Mouse (Mus musculus): Measurements from ENCODE around the gene Bend3. TPM values are rescaled to one million over a fixed set of nuclear protein-coding genes. Genes with fewer than 3 reads are reported as not detected.

Gene Bend3
- 0.86 and 0.98 TPM in 2 replicates for polyA plus RNA-seq (2015; fragmentation: Nextera tagmentation; extraction: Ambion mirVana)

DNA sequence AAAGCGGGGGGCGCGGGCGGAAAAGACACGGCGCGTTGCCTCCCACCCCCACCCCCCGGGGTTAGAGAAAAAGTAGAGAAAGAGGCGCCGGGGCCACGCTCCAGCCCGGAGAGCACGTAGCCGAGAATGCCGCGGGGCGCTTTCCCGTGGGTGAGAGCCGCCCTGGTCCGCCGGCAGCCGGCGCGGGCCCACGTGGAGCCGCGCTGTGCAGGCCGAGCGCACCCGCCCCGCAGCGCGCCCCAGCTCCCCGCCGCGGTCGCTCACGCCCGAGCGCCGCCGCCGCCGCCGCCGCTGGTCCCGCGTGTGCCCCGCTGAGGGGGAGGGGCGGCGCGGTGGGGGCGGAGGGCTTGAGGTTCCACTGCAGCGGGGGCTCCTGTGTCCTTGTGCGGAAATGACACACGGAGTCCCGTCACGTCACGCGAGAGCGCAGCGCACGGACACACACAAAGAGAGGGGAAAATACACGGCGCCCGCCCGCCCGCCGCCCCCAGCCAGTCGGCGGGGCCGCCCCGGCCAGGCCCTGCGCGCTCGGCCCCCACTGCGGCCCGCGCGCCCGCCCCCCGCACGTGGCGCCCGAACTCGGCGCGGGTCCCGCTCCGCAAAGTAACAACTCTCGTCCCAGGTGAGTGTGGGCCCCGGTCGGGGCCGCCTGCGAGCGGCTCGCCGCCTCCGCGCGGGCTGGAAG, at the start of gene Bend3:
Bend3 (plus strand) TSS at position 81 of the 685 bp plus-strand sequence.
- H3K4me2 ChIP-seq (replicated peaks; ENCODE audit: low read depth): peak within 1 kb of the TSS; percentile 97
- H3K9ac ChIP-seq (ENCODE audit: low read depth, low read length): peak within 1 kb of the TSS; percentile 91

GRCm38 (mm10) chr10:43430606-43431005, 48.0 kb upstream of the Bend3 start:
- no peaks in the 10 kb centered on the region for H3K9me3 ChIP-seq (ENCODE audit: control insufficient read depth)
- no peak overlapping the region for H3K4me3 ChIP-seq (ENCODE audit: low read depth, low read length)
- no peaks in the 10 kb centered on the region; the same call in 1 of the 2 replicates for H3K36me3 ChIP-seq (ENCODE audit: control insufficient read depth, insufficient read depth)
- no peak for ATAC-seq
- no peak overlapping the region for H3K27ac ChIP-seq (ENCODE audit: low read depth, low read length)
- H3K4me1 ChIP-seq (replicated peaks; ENCODE audit: control insufficient read depth, insufficient read depth, low read length): no peaks in the 10 kb centered on the region
- no peak overlapping the region for H3K4me2 ChIP-seq (replicated peaks; ENCODE audit: low read depth)
- no peak overlapping the region for H3K9ac ChIP-seq (ENCODE audit: low read depth, low read length)
- TF ChIP-seq CTCF (IDR thresholded peaks at IDR 0.05; ENCODE audit: low read depth): no peak
- H3K27me3 ChIP-seq (replicated peaks; ENCODE audit: control insufficient read depth, insufficient read depth, low read length): no peaks in the 10 kb centered on the region
- 86% methylated on average over 5 of the region's 5 CpGs for WGBS

More for the DNA sequence above, at the start of gene Bend3:
- Histone ChIP-seq H3K4me1 (replicated peaks; ENCODE audit: control insufficient read depth, insufficient read depth, low read length) (no peaks in the 10 kb centered on the region), H3K9me3 (ENCODE audit: control insufficient read depth) (no peaks in the 10 kb centered on the region), H3K27me3 (replicated peaks; ENCODE audit: control insufficient read depth, insufficient read depth, low read length) (no peaks in the 10 kb centered on the region), H3K4me3 (ENCODE audit: low read depth, low read length) (peak within 1 kb of the TSS; percentile 84), H3K27ac (ENCODE audit: low read depth, low read length) (peak within 1 kb of the TSS; percentile 96), H3K36me3 (ENCODE audit: control insufficient read depth, insufficient read depth) (no peaks in the 10 kb centered on the region)
- under 1% methylated on average over 67 of the region's 101 CpGs for WGBS
- ATAC-seq: peak; percentile 61
- TF ChIP-seq CTCF (IDR thresholded peaks at IDR 0.05; ENCODE audit: low read depth): no peak

GRCm38 (mm10) chr10:43434326-43434725, 44.3 kb upstream of the Bend3 start:
- Histone ChIP-seq H3K4me1 (replicated peaks; ENCODE audit: control insufficient read depth, insufficient read depth, low read length) (0 out of 2 replicates have a peak, but pooled peaks cover under 1% of the 10 kb centered on the region), H3K36me3 (ENCODE audit: control insufficient read depth, insufficient read depth) (no peaks in the 10 kb centered on the region; the same call in 1 of the 2 replicates), H3K27me3 (replicated peaks; ENCODE audit: control insufficient read depth, insufficient read depth, low read length) (no peaks in the 10 kb centered on the region), H3K9ac (ENCODE audit: low read depth, low read length) (no peak overlapping the region), H3K27ac (ENCODE audit: low read depth, low read length) (no peak overlapping the region), H3K9me3 (ENCODE audit: control insufficient read depth) (no peaks in the 10 kb centered on the region), H3K4me2 (replicated peaks; ENCODE audit: low read depth) (no peak overlapping the region), H3K4me3 (ENCODE audit: low read depth, low read length) (no peak overlapping the region)
- 81% methylated on average over 4 of the region's 4 CpGs for WGBS
- no peak for TF ChIP-seq CTCF (IDR thresholded peaks at IDR 0.05; ENCODE audit: low read depth)
- ATAC-seq: no peak

DNA sequence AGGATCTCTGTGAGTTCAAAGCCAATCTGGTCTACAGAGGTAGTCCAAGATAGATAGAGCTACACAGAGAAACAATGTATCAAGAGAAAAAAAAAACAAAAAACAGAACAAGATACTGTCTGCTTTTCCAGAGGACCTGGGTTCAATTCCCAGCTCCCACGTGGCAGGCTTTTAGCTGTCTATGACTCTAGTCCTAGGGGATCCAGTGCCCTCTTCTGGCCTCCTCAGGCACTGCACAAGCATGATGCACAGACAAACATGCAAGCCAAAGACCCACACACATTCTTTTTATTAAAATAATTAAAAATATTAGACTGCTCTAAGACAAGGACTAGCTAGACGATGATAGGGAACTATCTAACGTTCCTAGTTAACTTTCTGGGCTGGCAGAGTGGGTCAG, 42.9 kb upstream of the Bend3 start:
- 98% methylated on average over 3 of the region's 3 CpGs for WGBS
- Histone ChIP-seq H3K4me2 (replicated peaks; ENCODE audit: low read depth) (no peak overlapping the region), H3K9ac (ENCODE audit: low read depth, low read length) (no peak overlapping the region), H3K36me3 (ENCODE audit: control insufficient read depth, insufficient read depth) (no peaks in the 10 kb centered on the region), H3K9me3 (ENCODE audit: control insufficient read depth) (no peaks in the 10 kb centered on the region), H3K27ac (ENCODE audit: low read depth, low read length) (no peak overlapping the region), H3K27me3 (replicated peaks; ENCODE audit: control insufficient read depth, insufficient read depth, low read length) (no peaks in the 10 kb centered on the region), H3K4me3 (ENCODE audit: low read depth, low read length) (no peak overlapping the region), H3K4me1 (replicated peaks; ENCODE audit: control insufficient read depth, insufficient read depth, low read length) (peaks cover 7% of the 10 kb centered on the region; the same call in 1 of the 2 replicates)
- peak; percentile 40 for TF ChIP-seq CTCF (IDR thresholded peaks at IDR 0.05; ENCODE audit: low read depth)
- no peak for ATAC-seq

- Histone ChIP-seq H3K9me3 (ENCODE audit: control insufficient read depth) (no peaks in the 10 kb centered on the region), H3K4me3 (ENCODE audit: low read depth, low read length) (no peak overlapping the region), H3K27me3 (replicated peaks; ENCODE audit: control insufficient read depth, insufficient read depth, low read length) (no peaks in the 10 kb centered on the region), H3K4me1 (replicated peaks; ENCODE audit: control insufficient read depth, insufficient read depth, low read length) (peaks cover 7% of the 10 kb centered on the region; the same call in 1 of the 2 replicates), H3K4me2 (replicated peaks; ENCODE audit: low read depth) (peak overlapping the region; percentile 13; the same call in 1 of the 2 replicates), H3K9ac (ENCODE audit: low read depth, low read length) (no peak overlapping the region), H3K36me3 (ENCODE audit: control insufficient read depth, insufficient read depth) (no peaks in the 10 kb centered on the region), H3K27ac (ENCODE audit: low read depth, low read length) (no peak overlapping the region)
- ATAC-seq: no peak
- WGBS: 31% methylated on average over 7 of the region's 7 CpGs
- no peak for TF ChIP-seq CTCF (IDR thresholded peaks at IDR 0.05; ENCODE audit: low read depth)
Observed at GRCm38 (mm10) chr10:43439492-43439941, 39.1 kb upstream of the Bend3 start.

DNA sequence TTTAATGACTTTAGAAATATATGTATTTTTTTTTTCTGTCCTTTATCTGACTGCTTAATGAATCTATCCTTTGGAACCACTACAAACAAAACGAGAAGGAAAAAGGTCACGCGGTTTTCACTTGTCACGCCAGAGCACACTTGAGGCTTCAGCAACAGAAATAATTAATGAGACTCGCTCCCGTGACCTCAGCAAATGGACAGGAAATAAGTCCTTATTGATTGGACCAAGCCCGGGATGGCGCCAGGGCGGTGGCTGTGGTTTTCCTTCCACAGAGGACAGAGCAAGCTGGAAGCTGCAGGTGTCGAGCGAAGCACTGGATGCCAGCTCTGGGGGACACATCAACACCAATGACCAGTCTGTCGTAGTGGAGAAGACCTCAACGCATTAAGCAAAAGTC, 38.6 kb upstream of the Bend3 start:
- peak overlapping the region; percentile 13 for H3K4me2 ChIP-seq (replicated peaks; ENCODE audit: low read depth)
- H3K27me3 ChIP-seq (replicated peaks; ENCODE audit: control insufficient read depth, insufficient read depth, low read length): no peaks in the 10 kb centered on the region
- peak; percentile 27; the same call in 1 of the 2 replicates for ATAC-seq
- no peak overlapping the region; the same call in 1 of the 2 replicates for H3K27ac ChIP-seq (ENCODE audit: low read depth, low read length)
- H3K4me3 ChIP-seq (ENCODE audit: low read depth, low read length): no peak overlapping the region
- no peak overlapping the region for H3K9ac ChIP-seq (ENCODE audit: low read depth, low read length)
- TF ChIP-seq CTCF (IDR thresholded peaks at IDR 0.05; ENCODE audit: low read depth): no peak
- no peaks in the 10 kb centered on the region for H3K9me3 ChIP-seq (ENCODE audit: control insufficient read depth)
- H3K4me1 ChIP-seq (replicated peaks; ENCODE audit: control insufficient read depth, insufficient read depth, low read length): peaks cover 7% of the 10 kb centered on the region; the same call in 1 of the 2 replicates
- no peaks in the 10 kb centered on the region for H3K36me3 ChIP-seq (ENCODE audit: control insufficient read depth, insufficient read depth)
- 40% methylated on average over 13 of the region's 13 CpGs for WGBS
